Mouse (Mus musculus) neural tube, embryonic 11.5 days (tissue): ENCODE data around the gene Ptprg. TPM values are rescaled to one million over a fixed set of nuclear protein-coding genes. Genes with fewer than 3 reads are reported as not detected.

ENCODE experiments used
- ATAC-seq: fragments of 200-750 bp; cut with Nextera tagmentation; 2 replicates; pipeline ENCODE4 v1.8.0; 2017; ENCODE audit warnings: moderate number of reproducible peaks, mild to moderate bottlenecking, moderate TSS enrichment, moderate library complexity; ENCODE audit not compliant: insufficient read depth, low FRiP score, low TSS enrichment
- DNase-seq: peaks from one replicate; pipeline ENCODE4 v3.0.0-alpha.2; 2015; ENCODE audit warnings: low spot score
- H3K27ac ChIP-seq: fragments of 300-500 bp; sonication (generic); 2 replicates; pipeline ENCODE4 v1.5.1; 2014; ENCODE audit warnings: low read depth, mild to moderate bottlenecking, low read length
- H3K27me3 ChIP-seq: fragments of 300-500 bp; sonication (generic); 2 replicates; pipeline ENCODE4 v1.6.1; 2014; ENCODE audit warnings: mild to moderate bottlenecking, low read length, mixed read lengths; ENCODE audit not compliant: control insufficient read depth, insufficient read depth
- H3K36me3 ChIP-seq: fragments of 300-500 bp; sonication (generic); 2 replicates; pipeline ENCODE4 v1.6.1; 2014; ENCODE audit warnings: mild to moderate bottlenecking, low read length, moderate library complexity, mixed read lengths; ENCODE audit not compliant: control insufficient read depth, insufficient read depth
- H3K4me1 ChIP-seq: fragments of 300-500 bp; sonication (generic); 2 replicates; pipeline ENCODE4 v1.6.1; 2014; ENCODE audit warnings: low read length, mixed read lengths; ENCODE audit not compliant: control insufficient read depth, insufficient read depth
- H3K4me2 ChIP-seq: fragments of 300-500 bp; sonication (generic); 2 replicates; pipeline ENCODE4 v1.6.1; 2014; ENCODE audit warnings: low read depth, mild to moderate bottlenecking, moderate library complexity
- H3K4me3 ChIP-seq: fragments of 300-500 bp; sonication (generic); 2 replicates; pipeline ENCODE4 v1.5.1; 2014; ENCODE audit warnings: low read depth, low read length
- H3K9ac ChIP-seq: fragments of 300-500 bp; sonication (generic); 2 replicates; pipeline ENCODE4 v1.6.1; 2014; ENCODE audit warnings: mild to moderate bottlenecking, low read length
- H3K9me3 ChIP-seq: fragments of 300-500 bp; sonication (generic); 2 replicates; pipeline ENCODE4 v1.6.1; 2016; ENCODE audit warnings: low read length; ENCODE audit not compliant: control insufficient read depth
- WGBS: fragments of 180-500 bp; shearing (Covaris S2); extraction: QIAGEN DNeasy Blood & Tissue Kit; methylation state at CpG from one replicate; pipeline ENCODE4 v1.1.7; 2014; 5-methylcytosine and 5-hydroxymethylcytosine counted together
- polyA plus RNA-seq: library from polyadenylated mRNA; unstranded; fragments of >200 nt; fragmentation: Nextera tagmentation; extraction: Ambion mirVana; gene quantifications from 2 replicates; pipeline ENCODE4 v1.2.1, GENCODE M21; 2014

Ptprg gene
- polyA plus RNA-seq, 1 experiment from 2014 or later, result 40.8 TPM

GRCm38 (mm10) chr14:11743726-11744125 is 190.4 kb downstream of the Ptprg start:
- ATAC-seq, result no peak
- no peaks in the 10 kb centered on the region for H3K4me1 ChIP-seq
- H3K4me3 ChIP-seq, result no peak overlapping the region
- no peak overlapping the region for H3K9ac ChIP-seq
- H3K9me3 ChIP-seq, result no peaks in the 10 kb centered on the region
- no peak overlapping the region for H3K4me2 ChIP-seq
- 95% methylated on average over 1 of the region's 1 CpGs for WGBS
- no peak for DNase-seq
- H3K27ac ChIP-seq, result no peak overlapping the region
- no peaks in the 10 kb centered on the region for H3K36me3 ChIP-seq
- no peaks in the 10 kb centered on the region for H3K27me3 ChIP-seq

GRCm38 (mm10) chr14:11752678-11753077 is 199.3 kb downstream of the Ptprg start:
- Histone ChIP-seq H3K27me3 (no peaks in the 10 kb centered on the region), H3K9ac (no peak overlapping the region), H3K36me3 (no peaks in the 10 kb centered on the region), H3K4me3 (no peak overlapping the region), H3K4me1 (peaks cover 7% of the 10 kb centered on the region; the same call in 1 of the 2 replicates), H3K27ac (no peak overlapping the region), H3K4me2 (no peak overlapping the region), H3K9me3 (no peaks in the 10 kb centered on the region)
- 74% methylated on average over 8 of the region's 8 CpGs for WGBS
- ATAC-seq (no peak), DNase-seq (no peak)

- no peak overlapping the region for H3K9ac ChIP-seq
- ATAC-seq, result no peak
- H3K4me1 ChIP-seq, result peaks cover 7% of the 10 kb centered on the region; the same call in 1 of the 2 replicates
- DNase-seq, result no peak
- H3K4me2 ChIP-seq, result no peak overlapping the region
- no peak overlapping the region for H3K27ac ChIP-seq
- no peaks in the 10 kb centered on the region for H3K27me3 ChIP-seq
- no peaks in the 10 kb centered on the region for H3K9me3 ChIP-seq
- no peak overlapping the region for H3K4me3 ChIP-seq
- H3K36me3 ChIP-seq, result no peaks in the 10 kb centered on the region
- WGBS, result 81% methylated on average over 4 of the region's 4 CpGs
Measured at GRCm38 (mm10) chr14:11754656-11755055, 201.3 kb downstream of the Ptprg start.

- H3K36me3 ChIP-seq, result no peaks in the 10 kb centered on the region
- 88% methylated on average over 6 of the region's 6 CpGs for WGBS
- H3K27ac ChIP-seq, result no peak overlapping the region
- H3K9me3 ChIP-seq, result no peaks in the 10 kb centered on the region
- no peak overlapping the region for H3K4me3 ChIP-seq
- H3K4me2 ChIP-seq, result no peak overlapping the region
- DNase-seq, result no peak
- H3K4me1 ChIP-seq, result peaks cover 7% of the 10 kb centered on the region; the same call in 1 of the 2 replicates
- H3K27me3 ChIP-seq, result no peaks in the 10 kb centered on the region
- no peak for ATAC-seq
- no peak overlapping the region for H3K9ac ChIP-seq
Measured at GRCm38 (mm10) chr14:11758185-11758584, 204.9 kb downstream of the Ptprg start.

GRCm38 (mm10) chr14:11759356-11759755 is 206.0 kb downstream of the Ptprg start:
- DNase-seq (no peak), ATAC-seq (no peak)
- H3K27me3 ChIP-seq, result no peaks in the 10 kb centered on the region
- no peak overlapping the region for H3K4me2 ChIP-seq
- no peaks in the 10 kb centered on the region for H3K36me3 ChIP-seq
- H3K27ac ChIP-seq, result no peak overlapping the region
- H3K9me3 ChIP-seq, result no peaks in the 10 kb centered on the region
- WGBS, result 70% methylated on average over 1 of the region's 1 CpGs
- no peaks in the 10 kb centered on the region for H3K4me1 ChIP-seq
- no peak overlapping the region for H3K9ac ChIP-seq
- H3K4me3 ChIP-seq, result no peak overlapping the region

- Histone ChIP-seq H3K27ac (no peak overlapping the region), H3K9me3 (no peaks in the 10 kb centered on the region), H3K9ac (no peak overlapping the region), H3K36me3 (no peaks in the 10 kb centered on the region), H3K27me3 (no peaks in the 10 kb centered on the region), H3K4me3 (no peak overlapping the region), H3K4me2 (no peak overlapping the region), H3K4me1 (peaks cover 5% of the 10 kb centered on the region)
- DNase-seq (no peak), ATAC-seq (no peak)
- WGBS, result 66% methylated on average over 7 of the region's 7 CpGs
Measured at GRCm38 (mm10) chr14:11762995-11763394, 209.7 kb downstream of the Ptprg start.

- DNase-seq (no peak), ATAC-seq (no peak)
- H3K36me3 ChIP-seq, result no peaks in the 10 kb centered on the region
- H3K4me2 ChIP-seq, result no peak overlapping the region
- H3K4me1 ChIP-seq, result peaks cover 10% of the 10 kb centered on the region
- no peaks in the 10 kb centered on the region for H3K9me3 ChIP-seq
- no peak overlapping the region for H3K4me3 ChIP-seq
- H3K27ac ChIP-seq, result no peak overlapping the region
- no peak overlapping the region for H3K9ac ChIP-seq
- WGBS, result 64% methylated on average over 5 of the region's 5 CpGs
- H3K27me3 ChIP-seq, result no peaks in the 10 kb centered on the region
Measured at GRCm38 (mm10) chr14:11772736-11773135, 219.4 kb downstream of the Ptprg start.

- DNase-seq, result no peak
- peaks cover 10% of the 10 kb centered on the region; the same call in 1 of the 2 replicates for H3K4me1 ChIP-seq
- no peaks in the 10 kb centered on the region for H3K27me3 ChIP-seq
- H3K36me3 ChIP-seq, result no peaks in the 10 kb centered on the region
- H3K4me2 ChIP-seq, result no peak overlapping the region
- H3K9me3 ChIP-seq, result no peaks in the 10 kb centered on the region
- no peak overlapping the region for H3K4me3 ChIP-seq
- ATAC-seq, result no peak
- H3K9ac ChIP-seq, result no peak overlapping the region
- H3K27ac ChIP-seq, result no peak overlapping the region
- 35% methylated on average over 4 of the region's 4 CpGs for WGBS
Measured at GRCm38 (mm10) chr14:11774476-11775037, 221.2 kb downstream of the Ptprg start.

- Histone ChIP-seq H3K27ac (0 out of 2 replicates have a peak overlapping the region, but pooled peaks have one; percentile 14), H3K36me3 (no peaks in the 10 kb centered on the region), H3K27me3 (no peaks in the 10 kb centered on the region), H3K9ac (no peak overlapping the region), H3K4me2 (no peak overlapping the region), H3K4me1 (peaks cover 10% of the 10 kb centered on the region; the same call in 1 of the 2 replicates), H3K9me3 (no peaks in the 10 kb centered on the region), H3K4me3 (no peak overlapping the region)
- 42% methylated on average over 11 of the region's 11 CpGs for WGBS
- DNase-seq, result peak; percentile 40
- no peak for ATAC-seq
Measured at GRCm38 (mm10) chr14:11775204-11775603, 221.9 kb downstream of the Ptprg start.
